Mouse (Mus musculus) 3T3-L1 (cell line): ENCODE results near the gene Anxa2.

Experiments used
- DNase-seq: peaks from one replicate; pipeline ENCODE4 v3.0.0-alpha.2; 2015; ENCODE audit warnings: low read depth, low spot score

Anxa2 gene

DNA sequence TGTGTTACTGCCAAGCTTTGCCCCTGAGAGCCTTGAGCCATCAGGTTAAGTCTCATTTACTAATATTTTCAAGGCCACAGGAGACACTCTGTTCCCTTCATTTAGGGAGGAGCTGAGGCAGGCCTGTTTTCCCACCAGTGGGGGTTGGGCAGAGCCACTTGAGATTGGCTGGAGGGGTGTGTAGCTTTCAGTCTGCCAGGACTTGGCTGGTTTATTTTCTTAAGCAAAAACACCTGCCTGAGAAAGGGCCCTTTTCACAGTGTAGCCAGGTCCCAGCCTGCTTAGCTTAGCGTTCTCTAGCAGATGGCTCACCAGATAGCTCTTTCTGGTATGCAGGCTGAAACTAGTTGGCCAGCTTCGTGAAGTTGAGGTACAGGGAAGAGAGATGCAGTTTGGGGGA is 5.6 kb downstream of the Anxa2 start:
- DNase-seq, result peak; percentile 78

DNA sequence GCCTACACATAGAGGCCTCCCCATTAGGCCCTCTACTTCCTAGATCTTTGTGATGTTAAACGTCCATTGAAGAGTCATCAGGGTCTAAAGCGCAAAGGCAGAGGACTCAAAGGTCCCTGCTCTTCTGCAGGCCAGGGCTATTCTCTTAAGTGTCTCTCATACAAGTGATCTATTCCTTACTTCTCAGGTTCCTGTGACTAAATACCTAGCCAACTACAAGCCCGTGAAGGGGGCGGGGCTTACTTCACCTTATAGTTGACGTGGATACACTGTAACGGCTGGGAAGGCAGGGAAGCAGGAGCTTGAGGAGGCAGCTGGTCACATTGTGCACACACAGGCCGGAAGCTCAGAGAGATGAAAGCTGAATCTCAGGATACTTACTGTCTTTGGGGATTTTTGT is 6.5 kb downstream of the Anxa2 start:
- no peak for DNase-seq

DNA sequence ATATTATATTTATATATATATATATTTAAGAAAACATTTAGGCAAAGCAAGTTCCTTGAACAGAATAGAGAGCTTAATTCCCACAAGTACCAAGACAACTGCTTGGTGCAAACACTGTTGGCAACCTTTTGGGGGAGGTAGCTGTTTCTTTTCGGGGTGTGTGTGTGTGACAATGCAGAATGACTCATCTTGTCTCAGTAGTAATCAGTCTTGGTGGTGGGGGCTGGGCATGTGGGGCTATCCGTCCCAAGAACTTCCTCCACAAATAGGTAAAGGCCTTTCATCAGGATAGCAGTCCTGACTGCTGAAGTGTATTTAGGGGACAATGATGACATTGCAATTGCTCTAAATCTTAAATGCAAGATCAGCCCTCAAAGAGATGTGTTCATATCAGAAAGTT is 9.6 kb downstream of the Anxa2 start:
- DNase-seq, result no peak

DNA sequence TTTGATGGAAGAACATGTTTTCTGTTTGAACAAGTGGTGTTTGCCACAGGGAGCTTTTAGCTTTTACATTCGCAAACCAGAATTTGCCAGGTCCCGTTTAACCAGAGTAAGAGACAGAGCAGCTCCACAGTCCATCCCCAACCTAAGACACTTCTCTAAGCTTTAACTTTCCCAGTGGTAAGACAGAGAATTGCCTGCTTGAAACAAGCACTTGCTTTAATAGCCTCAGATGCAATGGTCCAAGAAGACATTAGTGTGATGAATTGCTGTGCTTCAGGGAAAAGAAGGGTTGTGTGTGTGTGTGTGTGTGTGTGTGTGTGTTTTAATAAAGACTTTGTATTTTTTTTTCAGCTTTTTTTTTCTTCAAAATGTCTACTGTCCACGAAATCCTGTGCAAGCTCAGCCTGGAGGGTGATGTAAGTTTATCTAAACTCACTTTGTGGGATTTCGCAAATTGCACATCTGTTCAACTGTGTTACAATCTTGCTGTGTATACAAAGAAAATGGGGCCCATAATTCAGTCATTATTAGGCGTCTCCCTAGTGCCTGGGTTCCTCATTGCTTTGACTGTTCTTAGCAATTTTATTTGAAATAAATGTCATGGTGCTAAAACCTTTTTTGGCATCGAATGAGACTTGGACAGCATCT is 10.8 kb downstream of the Anxa2 start:
- peak; percentile 58 for DNase-seq

DNA sequence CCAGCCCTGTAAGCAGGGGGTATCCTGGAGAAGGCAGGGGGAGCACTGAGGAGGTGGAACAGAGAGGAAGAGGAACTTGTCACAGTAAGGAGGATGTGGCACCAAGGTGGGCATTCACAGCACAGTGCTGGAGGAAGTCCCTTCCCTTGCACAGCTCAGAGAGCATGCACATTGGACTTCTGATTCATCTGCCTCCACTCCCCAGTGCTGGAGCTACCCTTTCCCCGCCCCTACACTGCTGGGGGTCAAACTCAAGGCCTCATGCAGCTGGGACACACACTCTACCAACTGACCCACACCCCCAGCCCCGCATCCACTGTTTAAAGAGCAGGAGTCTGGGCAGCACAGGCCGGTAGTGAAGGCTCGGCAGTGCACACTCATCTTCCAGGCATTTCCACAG is 12.7 kb downstream of the Anxa2 start:
- peak; percentile 83 for DNase-seq

DNA sequence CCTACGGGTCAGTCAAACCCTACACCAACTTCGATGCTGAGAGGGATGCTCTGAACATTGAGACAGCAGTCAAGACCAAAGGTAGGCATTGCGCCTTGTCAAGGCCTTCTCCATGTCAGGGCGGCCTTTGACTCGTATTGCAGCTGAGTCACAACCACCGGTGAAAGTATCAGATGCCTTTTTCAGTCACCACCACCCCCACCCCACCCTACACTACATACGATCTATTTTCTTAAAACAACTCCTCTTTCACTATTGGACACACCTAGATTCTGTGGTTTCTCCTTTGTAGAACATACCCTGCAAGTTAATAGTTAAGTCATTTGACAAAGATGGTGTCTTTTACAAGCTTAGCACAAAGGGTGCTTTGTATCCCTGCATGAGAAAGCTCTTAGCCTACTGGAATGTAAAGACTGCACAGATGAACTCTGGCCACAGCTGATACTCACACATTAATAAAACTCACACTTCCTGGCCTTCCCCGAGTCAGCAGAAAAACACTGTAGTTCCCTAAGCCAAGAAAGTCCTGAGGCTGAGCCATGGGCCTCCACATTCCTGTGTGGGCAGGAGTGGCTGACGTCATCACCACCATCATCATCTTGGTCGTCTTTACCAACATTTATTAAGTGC is 14.0 kb downstream of the Anxa2 start:
- peak; percentile 95 for DNase-seq

DNA sequence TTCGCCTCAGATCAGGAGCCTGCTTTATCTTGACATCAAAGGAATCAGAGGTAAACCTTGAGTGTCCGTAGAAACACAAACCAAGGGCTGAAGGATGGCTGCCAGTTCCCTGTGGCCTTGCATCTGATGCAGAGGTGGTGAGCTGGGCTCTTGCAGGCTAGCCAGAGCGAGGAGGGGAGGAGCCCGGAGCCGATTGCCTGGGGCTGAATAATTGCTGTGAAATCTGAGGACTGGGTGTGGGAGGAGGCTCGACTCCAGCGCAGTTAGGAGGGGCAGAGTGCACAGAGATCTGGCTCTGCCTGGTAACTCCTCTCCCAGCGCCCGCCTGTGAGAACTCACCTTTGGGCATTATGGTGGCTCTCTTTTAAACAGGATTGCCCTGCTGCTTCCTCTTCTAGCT is 15.6 kb downstream of the Anxa2 start:
- DNase-seq, result peak; percentile 97

DNA sequence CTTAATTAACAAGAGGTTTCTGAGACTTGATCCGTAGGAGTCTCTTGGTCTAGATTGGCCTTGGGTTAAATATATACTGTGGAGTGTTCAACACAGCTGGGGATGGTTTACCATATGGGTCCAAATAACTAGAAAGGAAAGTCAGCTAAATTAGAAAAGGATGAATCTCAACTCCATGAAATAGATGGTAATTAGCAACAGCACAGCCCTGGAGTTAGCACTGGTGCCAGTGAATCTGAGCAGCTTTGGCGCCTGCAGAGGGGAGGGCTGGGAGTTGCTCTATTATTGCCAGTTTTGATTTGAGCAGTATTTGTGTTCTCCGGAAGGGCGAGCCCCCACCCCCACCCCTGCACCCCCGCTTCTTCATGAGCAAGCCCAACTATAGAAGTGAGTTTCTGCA is 16.9 kb downstream of the Anxa2 start:
- no peak for DNase-seq

DNA sequence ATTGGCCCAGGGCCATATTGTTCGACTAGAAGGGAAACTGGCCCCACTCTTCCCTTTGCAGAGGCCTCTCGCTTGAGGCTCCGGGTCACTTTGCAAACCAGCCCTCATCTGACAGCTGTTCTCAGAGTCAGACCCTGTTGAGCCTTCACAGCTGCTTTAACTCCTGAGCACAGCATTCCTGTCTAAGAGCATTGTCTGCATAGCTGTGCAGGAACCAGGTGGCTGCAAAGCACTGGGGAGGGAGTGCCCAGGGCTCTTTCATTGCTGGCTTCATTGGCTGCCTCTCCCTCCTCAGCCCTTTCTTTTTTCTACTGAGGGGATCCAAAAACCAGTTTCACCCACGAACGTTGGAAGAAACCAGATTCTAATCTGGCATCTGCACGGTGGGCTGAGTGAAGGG is 17.5 kb downstream of the Anxa2 start:
- DNase-seq, result peak; percentile 70

DNA sequence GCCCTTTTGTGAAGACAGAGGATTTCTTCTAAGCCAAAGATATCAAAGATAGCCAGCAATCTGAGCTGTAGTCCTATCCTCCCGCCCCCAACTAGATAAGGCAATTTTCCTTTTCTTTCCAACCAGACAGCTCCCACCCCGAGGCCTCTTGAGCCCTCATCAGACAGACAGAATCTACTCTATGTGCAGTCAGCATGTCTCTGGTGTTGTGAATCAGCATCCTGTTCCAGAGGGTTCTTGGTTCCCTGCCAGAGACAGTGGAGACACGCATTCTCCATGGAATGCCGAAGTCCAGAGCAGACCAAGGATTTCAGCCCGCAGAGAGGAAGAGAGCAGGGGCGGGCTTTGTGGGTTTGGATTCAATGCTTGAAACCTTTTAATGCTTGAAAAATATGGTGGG is 19.3 kb downstream of the Anxa2 start:
- peak; percentile 99 for DNase-seq

DNA sequence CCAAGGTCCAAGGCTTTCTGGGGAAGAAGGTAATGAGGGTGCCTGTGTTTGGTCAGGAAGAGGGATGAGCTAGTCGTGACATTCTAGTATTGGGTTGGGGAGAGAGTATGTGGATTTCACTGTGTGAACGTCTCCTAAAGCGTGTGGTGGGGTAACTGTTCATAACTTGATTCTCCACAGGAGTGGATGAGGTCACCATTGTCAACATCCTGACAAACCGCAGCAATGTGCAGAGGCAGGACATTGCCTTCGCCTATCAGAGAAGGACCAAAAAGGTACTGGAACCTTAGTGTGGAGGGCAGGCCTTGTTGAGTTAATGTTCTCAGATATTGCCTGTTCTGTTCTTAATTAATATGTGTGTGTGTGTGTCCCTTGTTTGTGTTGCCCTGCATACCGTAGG is 22.5 kb downstream of the Anxa2 start:
- peak; percentile 55 for DNase-seq

DNA sequence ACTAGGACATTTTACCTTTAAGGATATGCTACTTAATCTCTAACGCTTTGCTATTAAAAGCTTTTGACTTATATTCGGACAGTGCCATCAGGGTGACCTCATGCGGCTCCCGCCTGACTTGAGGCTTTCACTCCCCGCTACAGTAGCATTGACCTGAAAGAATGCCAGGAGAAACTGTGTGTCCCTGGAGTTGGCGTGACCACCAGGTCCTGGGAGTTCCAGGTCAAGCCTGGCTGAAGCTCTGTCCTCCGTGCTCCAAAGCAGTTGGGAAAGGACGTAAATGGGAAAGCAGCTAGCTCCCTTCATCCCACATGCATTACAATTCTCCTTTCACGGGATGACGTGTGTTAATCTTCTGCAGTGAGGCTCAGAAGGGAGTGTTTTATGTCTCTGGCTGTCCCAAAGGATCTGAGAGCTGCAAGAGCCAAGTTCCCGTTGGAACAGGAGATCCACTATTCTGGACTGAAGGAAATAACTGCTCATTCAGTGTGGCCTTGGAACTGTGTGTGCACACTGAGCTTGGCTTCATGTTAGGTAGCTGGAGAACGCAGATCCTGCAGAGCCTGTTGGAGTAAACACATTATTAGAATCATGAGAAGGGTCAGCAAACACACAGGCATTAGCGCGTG is 23.9 kb downstream of the Anxa2 start:
- DNase-seq, result peak; percentile 60

DNA sequence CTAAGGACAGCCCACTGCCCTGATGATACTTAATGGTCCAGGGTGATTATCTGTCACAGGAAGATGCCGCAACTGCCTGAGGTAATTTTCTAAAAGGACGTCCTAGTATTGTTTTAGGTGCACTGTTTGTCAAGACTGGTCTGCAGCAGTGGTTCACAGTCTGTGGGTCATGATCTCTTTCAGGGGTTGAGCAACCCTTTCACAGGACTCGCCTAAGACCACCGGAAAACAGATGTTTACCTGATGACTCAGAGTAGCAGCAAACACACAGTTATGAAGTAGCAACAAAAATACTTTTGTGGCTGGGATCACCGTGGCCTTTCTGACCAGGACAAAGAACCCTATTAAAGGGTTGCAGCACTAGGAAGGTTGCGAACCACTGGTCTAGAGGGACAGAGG is 24.4 kb downstream of the Anxa2 start:
- DNase-seq, result peak; percentile 65

DNA sequence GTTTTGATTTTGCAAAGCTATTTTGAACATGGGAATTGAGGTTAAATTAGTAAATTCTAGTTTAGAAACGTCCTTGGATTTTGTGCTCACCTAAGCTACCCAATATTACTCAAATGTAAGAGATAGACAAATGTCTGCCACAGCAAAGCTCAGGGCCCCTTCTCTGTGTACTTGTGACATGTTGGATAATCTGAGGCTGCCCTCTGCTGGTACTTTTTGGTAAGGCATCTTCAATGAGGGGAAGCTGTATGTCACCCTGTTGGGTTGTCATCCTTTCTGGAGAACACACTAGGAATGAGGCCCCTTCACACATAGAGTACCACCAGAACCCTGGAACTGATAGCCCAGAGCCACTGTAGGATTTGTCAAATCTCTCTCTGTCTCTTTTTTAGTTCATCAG is 26.9 kb downstream of the Anxa2 start:
- DNase-seq, result peak; percentile 90

DNA sequence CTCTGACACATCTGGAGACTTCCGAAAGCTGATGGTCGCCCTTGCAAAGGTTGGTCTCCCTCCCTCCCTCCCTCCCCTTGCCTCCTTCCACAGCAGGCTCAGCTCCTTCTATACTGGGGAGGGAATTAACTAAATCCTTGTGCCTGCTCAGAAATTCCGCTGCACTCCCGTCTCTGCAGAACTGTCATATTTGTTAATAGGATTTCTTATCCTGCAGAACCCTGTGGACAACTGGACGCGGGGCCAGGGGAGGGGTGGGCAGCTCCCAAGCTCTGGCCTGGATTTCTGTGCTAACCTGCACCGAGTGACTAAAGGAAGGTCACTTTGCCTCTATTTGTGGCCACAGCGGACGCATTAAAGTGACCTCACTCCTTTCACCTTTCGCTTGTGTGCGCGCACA is 30.4 kb downstream of the Anxa2 start:
- no peak for DNase-seq

DNA sequence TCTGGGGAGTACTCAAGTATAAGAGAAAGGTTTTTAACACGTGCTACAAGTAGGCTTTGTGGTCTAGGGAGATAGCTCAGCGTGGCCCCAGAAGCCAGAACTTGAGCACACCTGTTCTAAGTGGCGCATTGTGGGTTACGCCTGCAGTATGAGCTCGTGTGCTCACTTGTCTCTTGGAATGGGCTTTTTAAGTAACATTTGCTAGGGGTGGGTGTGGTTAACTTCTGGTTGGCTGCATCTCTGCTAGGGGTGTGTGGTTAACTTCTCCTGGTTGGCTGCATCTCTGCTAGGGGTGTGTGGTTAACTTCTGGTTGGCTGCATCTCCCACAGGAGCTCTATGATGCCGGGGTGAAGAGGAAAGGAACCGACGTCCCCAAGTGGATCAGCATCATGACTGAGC is 32.7 kb downstream of the Anxa2 start:
- DNase-seq, result no peak

DNA sequence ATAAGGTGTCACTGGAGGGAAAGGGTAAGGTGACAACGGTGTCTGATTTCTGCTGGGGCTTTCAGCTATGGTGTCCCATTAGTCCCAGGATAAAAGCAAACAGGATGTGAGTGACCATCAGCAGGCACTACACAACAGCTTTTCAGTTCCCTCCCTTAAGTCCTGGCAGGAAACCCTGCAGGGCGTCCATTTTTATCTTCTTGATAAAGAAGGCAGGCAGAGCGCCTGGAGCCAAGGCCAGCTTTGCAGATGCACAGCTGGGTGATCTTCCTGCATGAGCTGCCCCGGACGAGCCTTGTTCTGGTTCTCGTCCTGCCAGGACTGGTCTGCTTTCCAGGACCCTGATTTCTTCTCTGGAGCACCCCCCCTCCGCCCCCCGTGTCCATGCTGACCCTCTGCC is 35.1 kb downstream of the Anxa2 start:
- DNase-seq, result no peak

DNA sequence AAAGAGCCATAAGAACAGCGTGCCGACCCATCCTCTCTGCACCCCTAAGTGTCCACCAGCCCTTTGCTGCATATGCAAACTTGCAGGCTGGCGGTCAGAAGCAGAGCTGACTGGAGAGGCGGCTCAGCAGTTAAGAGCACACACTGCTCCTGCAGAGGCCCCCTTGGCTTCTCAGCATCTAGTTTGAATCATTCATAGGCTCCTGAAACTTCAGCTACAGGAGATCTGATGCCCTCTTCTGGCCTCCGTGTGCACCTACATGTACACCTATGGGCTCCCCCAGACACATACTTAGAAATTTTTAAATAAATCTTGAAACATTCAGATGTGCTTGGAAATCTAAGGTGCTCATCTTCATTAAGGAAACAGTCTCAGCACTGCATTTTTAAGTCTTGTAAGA is 35.6 kb downstream of the Anxa2 start:
- DNase-seq, result peak; percentile 49

DNA sequence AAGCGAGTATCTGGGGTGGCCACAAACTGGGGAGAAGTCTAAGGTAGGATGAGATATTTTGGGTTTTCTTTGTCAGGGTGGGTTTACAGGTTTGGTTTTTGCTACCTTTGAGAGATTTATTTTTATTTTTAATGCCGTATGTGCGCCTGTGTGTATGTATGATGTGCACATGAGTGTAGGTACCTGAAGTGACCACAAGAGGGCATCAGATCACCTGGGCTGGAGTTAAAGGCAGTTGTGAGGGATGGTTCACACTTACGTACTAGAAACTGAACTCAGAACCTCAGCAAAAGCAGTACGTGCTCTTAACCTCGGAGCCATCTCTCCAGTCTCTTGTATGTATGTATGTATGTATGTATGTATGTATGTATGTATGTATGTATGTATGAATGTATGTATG is 39.4 kb downstream of the Anxa2 start:
- DNase-seq, result no peak

DNA sequence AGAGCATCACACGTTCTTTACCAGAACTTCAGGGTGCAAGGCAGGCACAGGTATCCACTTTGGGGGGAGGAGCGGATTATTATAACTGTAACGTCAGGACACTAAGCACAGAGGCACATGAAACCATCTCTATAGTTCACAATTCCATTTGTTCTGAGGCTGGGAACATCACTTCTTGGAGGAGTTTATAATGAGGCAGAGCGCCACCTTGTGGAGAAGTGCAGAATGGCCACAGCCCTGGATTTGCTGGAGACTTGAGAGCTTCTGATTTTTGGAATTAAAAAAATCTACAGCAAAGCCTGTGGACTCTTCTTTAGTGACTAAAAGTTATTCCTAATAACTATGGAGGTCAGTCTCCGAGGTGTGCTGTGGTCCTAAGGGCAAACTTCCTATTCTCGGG is 49.1 kb downstream of the Anxa2 start:
- peak; percentile 88 for DNase-seq

DNA sequence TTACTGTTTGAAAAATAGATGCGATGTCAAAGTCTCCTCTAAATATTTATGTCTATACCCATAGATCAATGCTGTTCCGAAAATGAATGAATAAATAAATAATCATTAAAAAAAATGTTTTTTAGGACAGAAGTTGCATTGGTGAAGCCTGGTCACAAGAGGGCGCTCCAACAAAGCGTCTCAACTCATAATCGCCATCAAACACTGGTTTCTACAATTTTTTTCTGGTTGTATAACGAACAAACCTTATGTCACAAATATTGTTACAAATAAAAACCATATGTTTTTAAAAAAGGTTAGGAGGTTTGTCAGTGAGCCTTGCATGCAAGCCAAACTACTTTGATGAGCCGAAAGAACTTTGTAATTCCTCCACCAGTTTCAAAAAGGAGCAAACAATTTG is 52.2 kb downstream of the Anxa2 start:
- DNase-seq, result peak; percentile 72

DNA sequence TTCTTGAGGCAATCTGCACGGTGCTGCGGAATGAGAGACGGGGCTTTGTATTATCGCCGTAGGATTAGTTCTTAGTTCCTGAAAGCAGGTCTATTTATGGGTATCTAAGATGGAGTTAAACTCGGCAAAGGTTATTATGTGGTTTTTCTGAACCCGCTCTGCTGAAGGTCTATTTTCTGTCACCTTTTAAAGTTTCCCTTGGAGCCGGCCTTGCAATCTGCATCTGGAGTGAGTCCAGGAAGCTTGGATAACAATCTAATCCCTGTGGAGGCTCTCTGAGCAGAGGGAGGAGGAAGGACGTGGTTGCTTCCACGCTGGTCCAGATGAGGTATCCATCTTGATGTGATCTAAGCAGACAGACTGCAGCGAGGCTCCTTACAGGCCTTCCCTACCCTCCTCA is 53.8 kb downstream of the Anxa2 start:
- no peak for DNase-seq

DNA sequence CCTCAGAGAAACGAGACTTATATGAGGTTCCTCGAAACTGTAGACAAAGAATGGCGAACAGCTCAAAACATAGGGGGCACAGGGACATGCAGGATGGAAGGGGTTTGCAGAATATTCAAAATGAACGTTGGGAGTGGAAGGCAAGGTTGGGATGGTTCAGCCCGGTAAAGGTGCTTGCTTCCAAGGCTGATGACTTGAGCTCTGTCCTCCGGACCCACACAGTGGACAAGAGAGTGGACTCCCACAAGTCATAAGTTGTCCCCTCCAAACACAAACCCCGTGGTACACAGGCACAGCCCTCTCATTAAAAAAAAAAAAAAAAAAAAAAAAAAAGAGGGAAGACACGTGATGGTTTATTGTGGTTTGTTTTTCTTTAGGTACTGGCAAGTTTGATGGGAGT is 54.6 kb downstream of the Anxa2 start:
- no peak for DNase-seq
